Mouse (Mus musculus) embryonic facial prominence, embryonic 14.5 days (tissue): ENCODE measurements at regions not wholly inside any gene's neighbourhood (a gene's known extent, or its start where the extent isn't known, plus 50 kb on each side); places are given as distances from the start of the nearest gene placed in this dataset.

Experiments used
- ATAC-seq: fragments of 200-750 bp; cut with Nextera tagmentation; 2 replicates; pipeline ENCODE4 v1.8.0; 2017; ENCODE audit warnings: low read depth, moderate number of reproducible peaks, moderate TSS enrichment
- DNase-seq: peaks from one replicate; pipeline ENCODE4 v3.0.0-alpha.2; 2015; ENCODE audit warnings: low spot score
- H3K27ac ChIP-seq: fragments of 300-500 bp; sonication (generic); replicated peaks from 2 replicates; pipeline ENCODE4 v1.5.1; 2014; ENCODE audit warnings: low read depth, mild to moderate bottlenecking, low read length, moderate library complexity
- H3K27me3 ChIP-seq: fragments of 300-500 bp; sonication (generic); replicated peaks from 2 replicates; pipeline ENCODE4 v1.6.1; 2014; ENCODE audit warnings: low read length; ENCODE audit not compliant: control insufficient read depth, insufficient read depth
- H3K36me3 ChIP-seq: fragments of 300-500 bp; sonication (generic); 2 replicates; pipeline ENCODE4 v1.6.1; 2014; ENCODE audit warnings: low read length, mixed read lengths; ENCODE audit not compliant: control insufficient read depth, insufficient read depth
- H3K4me1 ChIP-seq: fragments of 300-500 bp; sonication (generic); 2 replicates; pipeline ENCODE4 v1.6.1; 2014; ENCODE audit warnings: antibody characterized with exemption, low read length; ENCODE audit not compliant: control insufficient read depth, insufficient read depth
- H3K4me2 ChIP-seq: fragments of 300-500 bp; sonication (generic); 2 replicates; pipeline ENCODE4 v1.6.1; 2014; ENCODE audit warnings: low read depth, mild to moderate bottlenecking, low read length, moderate library complexity, mixed read lengths
- H3K4me3 ChIP-seq: fragments of 300-500 bp; sonication (generic); 2 replicates; pipeline ENCODE4 v1.5.1; 2014; ENCODE audit warnings: low read depth, mild to moderate bottlenecking, low read length
- H3K9ac ChIP-seq: fragments of 300-500 bp; sonication (generic); 2 replicates; pipeline ENCODE4 v1.6.1; 2014; ENCODE audit warnings: low read depth, mild to moderate bottlenecking, low read length, moderate library complexity, mixed read lengths
- H3K9me3 ChIP-seq: fragments of 300-500 bp; sonication (generic); 2 replicates; pipeline ENCODE4 v1.6.1; 2016; ENCODE audit warnings: low read length; ENCODE audit not compliant: control insufficient read depth
- WGBS: fragments of 180-500 bp; shearing (Covaris S2); extraction: QIAGEN DNeasy Blood & Tissue Kit; methylation state at CpG from one replicate; pipeline ENCODE4 v1.1.7; 2014; 5-methylcytosine and 5-hydroxymethylcytosine counted together

DNA sequence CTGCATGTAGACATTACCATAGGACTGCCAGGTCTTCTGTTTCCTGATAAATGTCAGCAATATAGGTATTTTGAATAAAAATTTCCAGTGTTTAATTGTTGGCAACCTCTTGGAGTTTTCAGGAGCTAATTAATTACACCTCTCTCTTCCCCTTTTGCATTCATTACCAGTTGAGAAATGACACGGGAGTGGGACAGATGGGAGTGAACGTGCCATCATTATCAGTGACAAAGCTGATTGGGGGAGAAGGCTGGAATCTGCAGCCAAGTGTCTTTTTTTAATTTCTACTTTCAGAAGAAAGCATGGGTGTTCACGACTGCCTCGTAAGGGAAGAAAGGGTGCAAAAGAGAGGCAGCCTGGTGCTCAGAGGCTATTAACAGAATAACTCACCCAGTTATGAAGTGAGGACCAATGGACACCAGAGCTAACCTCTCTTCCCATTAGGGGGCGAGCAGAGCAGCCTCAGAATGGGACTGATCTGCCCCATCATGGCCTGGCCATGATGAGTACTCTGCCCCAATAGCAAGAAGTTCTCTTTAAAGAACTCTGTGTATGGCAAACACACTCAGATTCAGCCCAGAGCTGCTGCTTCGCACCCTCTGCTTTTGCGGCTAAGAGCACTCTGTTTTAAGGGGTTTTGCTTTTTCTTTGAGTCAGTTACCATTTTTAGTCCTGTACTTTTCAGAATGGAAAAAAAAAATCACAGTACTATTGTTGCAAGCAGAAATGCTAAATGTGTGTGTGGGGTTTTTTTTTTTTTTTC, 55.1 kb upstream of the Spdl1 start:
- H3K4me3 ChIP-seq = no peak overlapping the region
- 89% methylated on average over 7 of the region's 7 CpGs for WGBS
- H3K4me1 ChIP-seq = peaks cover 2% of the 10 kb centered on the region; the same call in 1 of the 2 replicates
- H3K9me3 ChIP-seq = no peaks in the 10 kb centered on the region
- no peak overlapping the region for H3K9ac ChIP-seq
- DNase-seq (no peak), ATAC-seq (no peak)
- no peaks in the 10 kb centered on the region for H3K27me3 ChIP-seq
- no peak overlapping the region for H3K27ac ChIP-seq
- H3K4me2 ChIP-seq = no peak overlapping the region
- H3K36me3 ChIP-seq = no peaks in the 10 kb centered on the region

DNA sequence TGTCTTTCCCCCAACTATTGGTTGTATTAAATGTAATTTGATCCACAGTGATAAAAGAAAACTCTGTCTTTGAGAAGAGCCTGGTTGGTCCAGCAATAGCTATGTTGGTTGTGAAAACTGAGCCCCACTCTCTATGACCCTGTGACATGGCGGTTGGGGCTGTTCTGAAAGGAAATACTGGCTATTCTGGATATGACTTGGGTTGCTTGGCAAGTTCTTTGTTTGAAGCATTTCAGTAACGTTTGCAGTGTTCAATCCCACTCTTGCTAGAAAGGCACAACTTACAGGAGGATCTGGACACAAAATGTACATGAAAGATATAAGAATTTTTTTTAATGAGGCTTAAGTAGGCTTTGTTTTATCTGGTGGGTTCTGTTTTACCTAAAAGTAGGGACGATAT, 54.1 kb upstream of the Spdl1 start:
- H3K4me3 ChIP-seq = no peak overlapping the region
- H3K4me2 ChIP-seq = no peak overlapping the region
- H3K27ac ChIP-seq = no peak overlapping the region
- H3K4me1 ChIP-seq = peaks cover 2% of the 10 kb centered on the region; the same call in 1 of the 2 replicates
- H3K9ac ChIP-seq = no peak overlapping the region
- no peak for ATAC-seq
- no peaks in the 10 kb centered on the region for H3K9me3 ChIP-seq
- no peaks in the 10 kb centered on the region for H3K36me3 ChIP-seq
- H3K27me3 ChIP-seq = no peaks in the 10 kb centered on the region
- WGBS = 79% methylated on average over 3 of the region's 3 CpGs
- no peak for DNase-seq
